Comparison of ENCODE assay signal across 12 mouse cellular contexts in genomic region chr16:30611331-30611730, GRCm38 (mm10).
"Had no signal": no experiment of that assay in that cellular context is flagged by ENCODE, and none has a peak within 500 bp of the region (broad histone marks: within the 10 kb centered on the region; RNA-seq: fewer than 3 reads in every experiment).

No protein-coding gene starts in this region.

- DNase-seq: retina, postnatal 1 day; right cerebral cortex, adult 18-20 months; right cerebral cortex, postnatal 14 days; right cerebral cortex, postnatal 25 days; right cerebral cortex, postnatal 4 days; spleen, adult 18-20 months; thymus, adult 18-20 months; thymus, adult 2 months; thymus, postnatal 14 days; thymus, postnatal 25 days; thymus, postnatal 36 days; thymus, postnatal 4 days had no signal
